Mouse (Mus musculus): ENCODE measurements around the gene Med21. TPM values are rescaled to one million over a fixed set of nuclear protein-coding genes. Genes with fewer than 3 reads are reported as not detected.

The Med21 gene
- polyA plus RNA-seq, 1 experiment from 2014 or later: 110 TPM

DNA sequence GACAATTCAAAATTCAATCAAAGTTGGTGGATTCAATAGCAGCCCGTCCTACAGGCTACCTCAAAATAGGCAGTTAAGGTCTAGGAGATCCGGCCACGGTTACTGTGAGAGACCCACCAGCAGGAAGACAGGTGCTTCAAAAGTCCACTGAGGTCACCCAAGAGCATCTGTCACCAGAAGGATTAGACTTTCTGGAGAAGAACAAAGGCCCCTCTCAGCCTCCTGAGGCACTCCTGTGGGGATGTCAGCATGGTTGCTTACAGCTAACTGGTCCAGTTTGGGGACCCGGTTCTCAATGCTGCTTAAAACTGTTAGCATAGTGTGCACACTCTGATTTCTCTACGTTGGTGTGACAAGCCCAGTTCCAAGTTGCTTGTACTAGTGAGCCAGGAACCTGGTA lies 29.8 kb downstream of the Med21 start:
- Histone ChIP-seq H3K36me3 (no peaks in the 10 kb centered on the region), H3K4me3 (no peak overlapping the region), H3K9ac (no peak overlapping the region), H3K27me3 (replicated peaks) (no peaks in the 10 kb centered on the region), H3K4me2 (replicated peaks) (no peak overlapping the region), H3K27ac (no peak overlapping the region), H3K4me1 (no peaks in the 10 kb centered on the region), H3K9me3 (no peaks in the 10 kb centered on the region)
- ATAC-seq (ENCODE audit: low FRiP score, low read depth): no peak
- WGBS: 80% methylated on average over 5 of the region's 5 CpGs

DNA sequence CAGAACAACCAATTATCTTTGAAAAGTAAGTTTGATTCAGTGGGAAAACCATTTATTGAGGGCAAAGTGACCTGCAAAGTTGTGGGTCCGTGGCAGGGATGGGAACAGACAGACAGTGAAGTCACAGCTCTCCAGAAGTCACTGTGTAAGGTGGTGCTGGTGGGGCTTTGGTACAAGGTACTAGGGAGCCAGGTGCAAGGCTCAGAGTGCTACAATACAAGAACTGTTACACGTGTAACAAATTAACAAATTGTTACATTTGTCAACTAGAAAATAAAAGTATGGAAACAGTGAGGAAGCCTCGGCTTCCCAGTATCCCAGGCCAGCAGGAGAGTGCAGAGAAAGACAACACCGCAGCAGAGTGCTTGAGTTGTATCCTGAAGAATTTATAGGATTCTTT lies 31.3 kb downstream of the Med21 start:
- Histone ChIP-seq H3K27me3 (replicated peaks) (no peaks in the 10 kb centered on the region), H3K36me3 (no peaks in the 10 kb centered on the region), H3K9ac (no peak overlapping the region), H3K4me1 (no peaks in the 10 kb centered on the region), H3K27ac (no peak overlapping the region), H3K9me3 (no peaks in the 10 kb centered on the region), H3K4me2 (replicated peaks) (no peak overlapping the region), H3K4me3 (no peak overlapping the region)
- ATAC-seq (ENCODE audit: low FRiP score, low read depth): no peak
- WGBS: 87% methylated on average over 4 of the region's 4 CpGs

GRCm38 (mm10) chr6:146674420-146674819 lies 32.1 kb downstream of the Med21 start:
- Histone ChIP-seq H3K4me3 (no peak overlapping the region), H3K36me3 (no peaks in the 10 kb centered on the region), H3K27ac (no peak overlapping the region), H3K4me1 (no peaks in the 10 kb centered on the region), H3K4me2 (replicated peaks) (no peak overlapping the region), H3K9me3 (0 out of 2 replicates have a peak, but pooled peaks cover under 1% of the 10 kb centered on the region), H3K9ac (no peak overlapping the region), H3K27me3 (replicated peaks) (no peaks in the 10 kb centered on the region)
- WGBS: 84% methylated on average over 8 of the region's 8 CpGs
- no peak for ATAC-seq (ENCODE audit: low FRiP score, low read depth)

DNA sequence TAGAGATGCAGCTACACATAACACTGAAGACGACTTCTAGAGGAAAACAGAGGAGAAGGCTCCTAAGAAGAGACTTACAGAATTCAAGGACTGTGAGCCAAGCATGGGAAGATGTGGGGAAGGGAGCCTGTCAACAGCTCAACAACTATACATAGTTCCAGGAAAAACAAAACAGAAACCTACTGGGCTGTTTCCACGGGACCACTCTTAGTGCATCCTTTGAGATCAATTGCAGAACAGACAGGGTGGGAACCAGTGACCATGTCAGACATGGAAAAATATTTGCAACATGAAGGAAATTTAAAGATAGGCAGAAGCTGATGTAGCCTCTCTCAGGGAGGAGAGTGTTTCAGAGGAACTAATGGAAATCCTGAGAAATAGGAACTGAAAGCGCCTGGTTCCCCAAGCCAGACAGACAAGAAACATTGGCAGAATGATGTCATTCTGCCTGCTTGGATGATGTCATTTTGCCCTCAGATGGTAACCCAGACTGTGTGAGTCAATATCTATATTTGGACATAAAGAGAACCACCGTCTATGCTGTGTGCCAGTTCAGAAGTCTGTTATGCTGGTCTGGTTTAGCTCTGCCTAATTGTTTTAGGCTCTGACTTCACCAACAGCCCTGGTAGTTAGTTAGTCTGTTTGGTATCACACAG lies 32.7 kb downstream of the Med21 start:
- no peak overlapping the region for H3K4me3 ChIP-seq
- H3K27me3 ChIP-seq (replicated peaks): no peaks in the 10 kb centered on the region
- H3K4me2 ChIP-seq (replicated peaks): no peak overlapping the region
- H3K27ac ChIP-seq: no peak overlapping the region
- no peak overlapping the region for H3K9ac ChIP-seq
- WGBS: 82% methylated on average over 4 of the region's 4 CpGs
- H3K36me3 ChIP-seq: no peaks in the 10 kb centered on the region
- no peaks in the 10 kb centered on the region for H3K4me1 ChIP-seq
- no peak for ATAC-seq (ENCODE audit: low FRiP score, low read depth)
- H3K9me3 ChIP-seq: 0 out of 2 replicates have a peak, but pooled peaks cover 4% of the 10 kb centered on the region

- Histone ChIP-seq H3K4me2 (replicated peaks) (no peak overlapping the region), H3K27ac (no peak overlapping the region), H3K9me3 (0 out of 2 replicates have a peak, but pooled peaks cover 4% of the 10 kb centered on the region), H3K4me3 (no peak overlapping the region), H3K27me3 (replicated peaks) (no peaks in the 10 kb centered on the region), H3K36me3 (no peaks in the 10 kb centered on the region), H3K9ac (no peak overlapping the region), H3K4me1 (no peaks in the 10 kb centered on the region)
- WGBS: 80% methylated on average over 10 of the region's 10 CpGs
- ATAC-seq (ENCODE audit: low FRiP score, low read depth): no peak
Measured at GRCm38 (mm10) chr6:146676904-146677303, 34.6 kb downstream of the Med21 start.

- no peak overlapping the region for H3K9ac ChIP-seq
- H3K27ac ChIP-seq: no peak overlapping the region
- no peaks in the 10 kb centered on the region for H3K4me1 ChIP-seq
- no peak for ATAC-seq (ENCODE audit: low FRiP score, low read depth)
- no peak overlapping the region for H3K4me2 ChIP-seq (replicated peaks)
- H3K36me3 ChIP-seq: no peaks in the 10 kb centered on the region
- H3K4me3 ChIP-seq: no peak overlapping the region
- H3K27me3 ChIP-seq (replicated peaks): no peaks in the 10 kb centered on the region
- 82% methylated on average over 10 of the region's 10 CpGs for WGBS
- 0 out of 2 replicates have a peak, but pooled peaks cover 4% of the 10 kb centered on the region for H3K9me3 ChIP-seq
Measured at GRCm38 (mm10) chr6:146678136-146679070, 36.1 kb downstream of the Med21 start.

DNA sequence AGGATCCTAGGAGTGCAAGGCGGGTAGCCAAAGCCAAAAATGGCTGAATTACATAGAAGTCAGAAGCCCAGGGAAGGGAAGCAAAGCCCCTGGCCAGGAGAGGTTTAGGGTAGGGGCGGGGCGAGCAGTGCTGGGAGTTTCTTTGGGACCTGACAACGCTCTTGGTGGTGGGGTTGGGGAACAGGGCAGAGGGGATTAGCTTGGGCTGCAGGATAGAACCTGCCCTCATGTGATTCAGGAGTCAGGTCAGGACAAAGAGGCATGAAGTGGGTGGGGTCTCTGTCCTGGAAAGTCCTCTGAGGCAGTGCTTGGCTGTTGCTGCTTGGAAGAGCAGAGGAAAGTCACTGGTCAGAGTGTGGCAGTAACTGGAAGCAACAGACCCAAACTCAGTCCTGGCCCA lies 41.5 kb downstream of the Med21 start:
- no peak overlapping the region for H3K4me2 ChIP-seq (replicated peaks)
- H3K36me3 ChIP-seq: no peaks in the 10 kb centered on the region
- 77% methylated on average over 4 of the region's 4 CpGs for WGBS
- H3K9me3 ChIP-seq: 0 out of 2 replicates have a peak, but pooled peaks cover 4% of the 10 kb centered on the region
- no peak overlapping the region for H3K27ac ChIP-seq
- no peaks in the 10 kb centered on the region for H3K27me3 ChIP-seq (replicated peaks)
- no peak overlapping the region for H3K4me3 ChIP-seq
- H3K9ac ChIP-seq: no peak overlapping the region
- H3K4me1 ChIP-seq: no peaks in the 10 kb centered on the region
- no peak for ATAC-seq (ENCODE audit: low FRiP score, low read depth)

DNA sequence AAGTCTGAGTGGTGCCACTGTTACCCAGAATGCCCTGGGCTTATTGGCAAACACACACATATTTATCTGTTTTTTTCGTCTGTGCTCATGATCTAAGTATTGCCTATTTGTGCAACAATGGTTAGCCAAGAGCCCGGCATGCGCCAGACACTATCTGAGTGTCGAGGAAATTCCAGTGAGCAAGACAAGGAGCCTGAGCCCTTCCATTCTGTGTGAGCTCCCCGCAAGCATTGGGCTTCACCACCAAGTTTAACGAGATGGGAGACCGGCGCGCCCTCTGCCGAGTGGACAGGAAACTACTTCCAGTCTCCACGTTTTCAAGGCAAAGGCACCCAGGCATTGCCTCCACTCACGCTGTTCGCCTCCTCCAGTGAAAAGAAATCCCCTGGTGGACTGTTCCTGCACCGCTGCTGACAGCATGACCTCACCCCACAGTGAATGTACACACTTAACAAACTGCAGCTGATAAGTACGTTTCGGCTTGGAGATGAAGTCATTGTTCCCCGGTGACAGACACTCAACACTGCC lies 43.5 kb downstream of the Med21 start:
- Histone ChIP-seq H3K9me3 (no peaks in the 10 kb centered on the region), H3K4me2 (replicated peaks) (no peak overlapping the region), H3K4me3 (no peak overlapping the region), H3K9ac (no peak overlapping the region), H3K27me3 (replicated peaks) (no peaks in the 10 kb centered on the region), H3K36me3 (no peaks in the 10 kb centered on the region), H3K27ac (no peak overlapping the region), H3K4me1 (no peaks in the 10 kb centered on the region)
- WGBS: 88% methylated on average over 17 of the region's 17 CpGs
- no peak for ATAC-seq (ENCODE audit: low FRiP score, low read depth)

DNA sequence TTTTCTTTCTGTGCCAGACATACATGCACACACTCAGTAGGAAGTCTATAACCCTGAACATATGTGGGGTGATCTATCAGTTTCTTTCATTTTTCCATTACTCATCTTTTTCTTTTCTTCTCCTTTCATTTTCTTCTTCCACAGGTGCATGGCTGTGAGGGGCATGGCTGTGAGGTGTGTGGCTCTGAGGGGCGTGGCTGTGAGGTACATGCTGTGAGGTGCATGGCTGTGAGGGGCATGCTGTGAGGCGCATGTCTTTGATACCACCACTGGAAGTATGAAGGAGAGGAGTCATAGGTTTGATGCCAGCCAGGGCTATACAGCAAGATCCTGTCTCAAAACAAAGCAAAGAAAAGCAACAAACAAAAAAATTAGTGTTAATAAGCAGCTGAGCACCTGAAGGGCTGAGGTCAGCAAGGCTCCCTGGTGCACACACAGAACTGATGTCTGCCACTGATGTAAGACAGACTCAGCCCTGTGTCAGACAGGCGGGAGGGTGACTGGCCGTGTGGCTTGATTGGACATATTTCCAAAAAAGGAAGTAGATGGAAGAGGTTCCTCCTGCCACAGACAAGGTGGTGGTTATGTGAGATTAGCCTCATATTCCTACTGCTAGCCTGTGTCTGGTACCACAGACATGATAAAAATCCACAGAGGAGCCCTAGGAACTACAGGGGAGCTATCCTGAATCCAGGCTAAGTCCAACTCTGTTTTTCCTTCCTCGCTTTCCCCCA lies 44.3 kb downstream of the Med21 start:
- ATAC-seq (ENCODE audit: low FRiP score, low read depth): no peak

GRCm38 (mm10) chr6:146688010-146688409 lies 45.7 kb downstream of the Med21 start:
- WGBS: 85% methylated on average over 7 of the region's 7 CpGs
- no peak for ATAC-seq (ENCODE audit: low FRiP score, low read depth)
- no peak overlapping the region for H3K27ac ChIP-seq
- H3K9me3 ChIP-seq: no peaks in the 10 kb centered on the region
- no peak overlapping the region for H3K9ac ChIP-seq
- no peaks in the 10 kb centered on the region for H3K27me3 ChIP-seq (replicated peaks)
- no peak overlapping the region for H3K4me3 ChIP-seq
- no peaks in the 10 kb centered on the region for H3K4me1 ChIP-seq
- H3K36me3 ChIP-seq: no peaks in the 10 kb centered on the region
- no peak overlapping the region for H3K4me2 ChIP-seq (replicated peaks)

More for the DNA sequence above, 44.3 kb downstream of the Med21 start:
- Histone ChIP-seq H3K4me1 (no peaks in the 10 kb centered on the region), H3K4me3 (no peak overlapping the region), H3K9ac (no peak overlapping the region), H3K4me2 (replicated peaks) (no peak overlapping the region), H3K36me3 (no peaks in the 10 kb centered on the region), H3K9me3 (no peaks in the 10 kb centered on the region), H3K27ac (no peak overlapping the region), H3K27me3 (replicated peaks) (no peaks in the 10 kb centered on the region)
- WGBS: 91% methylated on average over 5 of the region's 5 CpGs

DNA sequence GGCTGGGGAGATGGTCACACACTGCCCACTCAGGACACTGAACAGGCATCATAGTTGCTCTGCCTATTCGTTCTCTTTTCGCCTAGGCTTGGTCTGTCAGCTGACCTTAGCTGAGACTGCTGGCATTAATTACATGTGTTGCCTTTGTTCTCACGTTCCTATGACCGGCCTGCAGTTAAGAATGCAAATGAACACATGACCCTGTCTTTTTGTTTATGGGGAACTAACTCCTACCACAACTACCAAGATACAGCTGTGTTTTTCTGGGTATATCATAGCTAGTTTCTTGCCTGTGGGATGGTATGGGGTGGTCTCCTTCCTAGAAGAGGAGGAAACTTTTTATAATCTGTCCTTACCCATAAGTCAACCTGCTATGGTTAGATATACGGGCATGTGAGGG lies 46.5 kb downstream of the Med21 start:
- Histone ChIP-seq H3K9me3 (no peaks in the 10 kb centered on the region), H3K27ac (no peak overlapping the region), H3K4me3 (no peak overlapping the region), H3K27me3 (replicated peaks) (no peaks in the 10 kb centered on the region), H3K9ac (no peak overlapping the region), H3K36me3 (no peaks in the 10 kb centered on the region), H3K4me2 (replicated peaks) (no peak overlapping the region), H3K4me1 (no peaks in the 10 kb centered on the region)
- ATAC-seq (ENCODE audit: low FRiP score, low read depth): no peak
- 82% methylated on average over 5 of the region's 5 CpGs for WGBS

- Histone ChIP-seq H3K4me2 (replicated peaks) (no peak overlapping the region), H3K27ac (no peak overlapping the region), H3K9ac (no peak overlapping the region), H3K4me3 (no peak overlapping the region), H3K27me3 (replicated peaks) (no peaks in the 10 kb centered on the region), H3K36me3 (no peaks in the 10 kb centered on the region), H3K9me3 (0 out of 2 replicates have a peak, but pooled peaks cover 4% of the 10 kb centered on the region), H3K4me1 (no peaks in the 10 kb centered on the region)
- no peak for ATAC-seq (ENCODE audit: low FRiP score, low read depth)
- 58% methylated on average over 5 of the region's 5 CpGs for WGBS
Measured at GRCm38 (mm10) chr6:146697767-146698166, 55.4 kb downstream of the Med21 start.
